Mouse (Mus musculus): ENCODE data around the gene Mpzl2. TPM values are rescaled to one million over a fixed set of nuclear protein-coding genes. Genes with fewer than 3 reads are reported as not detected.

The Mpzl2 gene
- total and polyA plus RNA-seq, 2 experiments from 2014 or later, result 2.0 to 4.6 TPM

- DNase-seq (no peak), ATAC-seq (no peak)
- no peak overlapping the region for H3K27ac ChIP-seq (ENCODE audit: low read depth, low read length)
- no peak for TF ChIP-seq CTCF (IDR thresholded peaks at IDR 0.05; ENCODE audit: low read depth)
- no peak overlapping the region for H3K4me2 ChIP-seq (ENCODE audit: low read depth)
- H3K27me3 ChIP-seq (ENCODE audit: insufficient read depth, low read length), result no peaks in the 10 kb centered on the region
- no peak overlapping the region for H3K9ac ChIP-seq
- H3K4me1 ChIP-seq (ENCODE audit: insufficient read depth), result no peaks in the 10 kb centered on the region
- no peaks in the 10 kb centered on the region for H3K36me3 ChIP-seq (ENCODE audit: insufficient read depth)
- no peaks in the 10 kb centered on the region for H3K9me3 ChIP-seq (ENCODE audit: low read length)
- 82% methylated on average over 5 of the region's 5 CpGs for WGBS
- no peak overlapping the region for H3K4me3 ChIP-seq (ENCODE audit: low read depth, low read length)
Measured at GRCm38 (mm10) chr9:44999776-45000175, 39.8 kb upstream of the Mpzl2 start.

- Histone ChIP-seq H3K27me3 (ENCODE audit: insufficient read depth, low read length) (no peaks in the 10 kb centered on the region), H3K9me3 (ENCODE audit: low read length) (no peaks in the 10 kb centered on the region), H3K4me1 (ENCODE audit: insufficient read depth) (no peaks in the 10 kb centered on the region), H3K9ac (no peak overlapping the region), H3K4me3 (ENCODE audit: low read depth, low read length) (no peak overlapping the region), H3K27ac (ENCODE audit: low read depth, low read length) (no peak overlapping the region), H3K36me3 (ENCODE audit: insufficient read depth) (no peaks in the 10 kb centered on the region), H3K4me2 (ENCODE audit: low read depth) (no peak overlapping the region)
- WGBS, result 76% methylated on average over 3 of the region's 3 CpGs
- no peak for TF ChIP-seq CTCF (IDR thresholded peaks at IDR 0.05; ENCODE audit: low read depth)
- no peak for DNase-seq
- no peak for ATAC-seq
Measured at GRCm38 (mm10) chr9:45000249-45000648, 39.4 kb upstream of the Mpzl2 start.

- DNase-seq (no peak), ATAC-seq (no peak)
- Histone ChIP-seq H3K4me2 (ENCODE audit: low read depth) (no peak overlapping the region), H3K9me3 (ENCODE audit: low read length) (no peaks in the 10 kb centered on the region), H3K27me3 (ENCODE audit: insufficient read depth, low read length) (no peaks in the 10 kb centered on the region), H3K4me1 (ENCODE audit: insufficient read depth) (no peaks in the 10 kb centered on the region), H3K27ac (ENCODE audit: low read depth, low read length) (no peak overlapping the region), H3K9ac (no peak overlapping the region), H3K36me3 (ENCODE audit: insufficient read depth) (no peaks in the 10 kb centered on the region), H3K4me3 (ENCODE audit: low read depth, low read length) (no peak overlapping the region)
- WGBS, result 78% methylated on average over 12 of the region's 12 CpGs
- no peak for TF ChIP-seq CTCF (IDR thresholded peaks at IDR 0.05; ENCODE audit: low read depth)
Measured at GRCm38 (mm10) chr9:45007404-45007803, 32.2 kb upstream of the Mpzl2 start.

GRCm38 (mm10) chr9:45008342-45008741 lies 31.3 kb upstream of the Mpzl2 start:
- WGBS, result 64% methylated on average over 4 of the region's 4 CpGs
- no peak overlapping the region for H3K9ac ChIP-seq
- no peak for TF ChIP-seq CTCF (IDR thresholded peaks at IDR 0.05; ENCODE audit: low read depth)
- no peaks in the 10 kb centered on the region for H3K27me3 ChIP-seq (ENCODE audit: insufficient read depth, low read length)
- H3K4me3 ChIP-seq (ENCODE audit: low read depth, low read length), result no peak overlapping the region
- H3K27ac ChIP-seq (ENCODE audit: low read depth, low read length), result no peak overlapping the region
- H3K9me3 ChIP-seq (ENCODE audit: low read length), result no peaks in the 10 kb centered on the region
- DNase-seq (no peak), ATAC-seq (no peak)
- no peaks in the 10 kb centered on the region for H3K36me3 ChIP-seq (ENCODE audit: insufficient read depth)
- H3K4me1 ChIP-seq (ENCODE audit: insufficient read depth), result no peaks in the 10 kb centered on the region
- no peak overlapping the region for H3K4me2 ChIP-seq (ENCODE audit: low read depth)

GRCm38 (mm10) chr9:45009180-45010078 lies 30.2 kb upstream of the Mpzl2 start, which contains the start of gene Cd3e:
Gene Cd3e (minus strand): TSS chr9:45009627.
- TF ChIP-seq CTCF (IDR thresholded peaks at IDR 0.05; ENCODE audit: low read depth), result no peak
- Histone ChIP-seq H3K27me3 (ENCODE audit: insufficient read depth, low read length) (no peaks in the 10 kb centered on the region), H3K4me2 (ENCODE audit: low read depth) (no peak within 1 kb of the TSS), H3K27ac (ENCODE audit: low read depth, low read length) (no peak within 1 kb of the TSS), H3K9ac (no peak within 1 kb of the TSS), H3K4me1 (ENCODE audit: insufficient read depth) (no peaks in the 10 kb centered on the region), H3K9me3 (ENCODE audit: low read length) (no peaks in the 10 kb centered on the region), H3K4me3 (ENCODE audit: low read depth, low read length) (no peak within 1 kb of the TSS), H3K36me3 (ENCODE audit: insufficient read depth) (no peaks in the 10 kb centered on the region)
- WGBS, result 77% methylated on average over 19 of the region's 19 CpGs
- DNase-seq (no peak), ATAC-seq (no peak)

- no peak overlapping the region for H3K27ac ChIP-seq (ENCODE audit: low read depth, low read length)
- 83% methylated on average over 4 of the region's 4 CpGs for WGBS
- H3K9me3 ChIP-seq (ENCODE audit: low read length), result no peaks in the 10 kb centered on the region
- H3K36me3 ChIP-seq (ENCODE audit: insufficient read depth), result no peaks in the 10 kb centered on the region
- ATAC-seq (no peak), DNase-seq (no peak)
- H3K4me1 ChIP-seq (ENCODE audit: insufficient read depth), result no peaks in the 10 kb centered on the region
- H3K9ac ChIP-seq, result no peak overlapping the region
- H3K4me3 ChIP-seq (ENCODE audit: low read depth, low read length), result no peak overlapping the region
- no peak for TF ChIP-seq CTCF (IDR thresholded peaks at IDR 0.05; ENCODE audit: low read depth)
- H3K4me2 ChIP-seq (ENCODE audit: low read depth), result no peak overlapping the region
- no peaks in the 10 kb centered on the region for H3K27me3 ChIP-seq (ENCODE audit: insufficient read depth, low read length)
Measured at GRCm38 (mm10) chr9:45010461-45010860, 29.1 kb upstream of the Mpzl2 start.

GRCm38 (mm10) chr9:45011291-45011690 lies 28.3 kb upstream of the Mpzl2 start:
- H3K9me3 ChIP-seq (ENCODE audit: low read length), result no peaks in the 10 kb centered on the region
- no peak for DNase-seq
- no peaks in the 10 kb centered on the region for H3K4me1 ChIP-seq (ENCODE audit: insufficient read depth)
- no peaks in the 10 kb centered on the region for H3K36me3 ChIP-seq (ENCODE audit: insufficient read depth)
- WGBS, result 60% methylated on average over 6 of the region's 6 CpGs
- ATAC-seq, result no peak
- no peak overlapping the region for H3K4me3 ChIP-seq (ENCODE audit: low read depth, low read length)
- H3K27ac ChIP-seq (ENCODE audit: low read depth, low read length), result no peak overlapping the region
- no peak for TF ChIP-seq CTCF (IDR thresholded peaks at IDR 0.05; ENCODE audit: low read depth)
- no peaks in the 10 kb centered on the region for H3K27me3 ChIP-seq (ENCODE audit: insufficient read depth, low read length)
- no peak overlapping the region for H3K9ac ChIP-seq
- no peak overlapping the region for H3K4me2 ChIP-seq (ENCODE audit: low read depth)
